Mouse (Mus musculus): ENCODE measurements at regions not wholly inside any gene's neighbourhood (a gene's known extent, or its start where the extent isn't known, plus 50 kb on each side); places are given as distances from the start of the nearest gene placed in this dataset.

GRCm38 (mm10) chr19:59709180-59709579, 234.3 kb downstream of the Rab11fip2 start:
- no peak for DNase-seq (ENCODE audit: low spot score in 2 of 2)
- intact Hi-C loops (cut with DNase I) = no loop called here

DNA sequence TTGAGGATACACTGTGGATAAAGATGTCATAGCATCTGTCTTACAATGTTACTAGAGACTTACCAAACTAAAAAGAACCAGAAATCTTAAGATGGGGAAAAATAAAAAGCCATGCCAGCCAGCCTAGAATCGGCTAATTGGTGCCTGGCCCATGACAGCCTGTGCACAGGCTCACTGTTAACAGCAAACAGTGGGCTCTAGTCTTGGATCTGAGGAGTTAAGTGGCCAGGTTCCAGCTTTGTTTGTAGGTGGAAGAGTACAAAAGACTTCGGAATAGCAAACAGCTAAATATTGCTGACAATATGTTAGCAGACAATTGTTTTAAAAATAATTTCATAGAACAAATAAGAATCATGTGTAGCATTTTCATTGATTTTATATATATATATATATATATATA, 228.4 kb downstream of the Rab11fip2 start:
- DNase-seq (ENCODE audit: low spot score in 2 of 2) = no peak
- intact Hi-C loops (cut with DNase I) = no loop called here

DNA sequence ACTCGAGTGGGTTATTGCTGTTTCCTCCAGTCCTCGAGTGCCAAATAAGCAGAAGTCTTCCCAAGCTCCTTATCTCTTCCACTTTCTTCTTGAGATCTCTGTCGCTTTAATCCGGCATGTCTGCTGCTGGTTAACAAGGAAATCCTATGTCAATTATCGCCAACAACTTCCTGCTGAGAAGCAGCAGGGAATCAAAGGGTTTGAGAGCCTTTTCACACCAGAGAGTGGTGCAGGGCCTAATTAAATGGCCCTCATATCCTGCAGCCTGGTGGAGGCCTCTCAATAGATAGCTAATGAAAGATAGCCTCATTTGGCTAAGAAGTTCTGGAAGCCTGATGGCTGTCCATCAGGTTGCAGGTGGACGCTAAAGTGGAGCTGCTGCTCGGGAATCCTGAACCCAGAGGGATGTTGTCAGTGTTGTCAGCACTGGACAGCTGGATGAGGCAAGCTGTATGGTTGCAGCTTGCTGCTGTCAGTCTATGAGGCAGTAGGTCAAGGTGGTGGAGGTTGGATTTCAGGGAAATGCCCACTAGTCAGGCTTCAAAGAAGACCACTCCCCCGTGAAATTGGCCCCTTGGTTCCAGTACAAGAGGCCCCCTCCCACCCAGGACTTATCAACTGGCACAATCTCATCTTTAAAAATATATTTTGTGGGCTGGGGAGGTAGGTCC, 225.5 kb downstream of the Rab11fip2 start:
- intact Hi-C loops (cut with DNase I) = no loop called here
- no peak for DNase-seq (ENCODE audit: low spot score in 2 of 2)

DNA sequence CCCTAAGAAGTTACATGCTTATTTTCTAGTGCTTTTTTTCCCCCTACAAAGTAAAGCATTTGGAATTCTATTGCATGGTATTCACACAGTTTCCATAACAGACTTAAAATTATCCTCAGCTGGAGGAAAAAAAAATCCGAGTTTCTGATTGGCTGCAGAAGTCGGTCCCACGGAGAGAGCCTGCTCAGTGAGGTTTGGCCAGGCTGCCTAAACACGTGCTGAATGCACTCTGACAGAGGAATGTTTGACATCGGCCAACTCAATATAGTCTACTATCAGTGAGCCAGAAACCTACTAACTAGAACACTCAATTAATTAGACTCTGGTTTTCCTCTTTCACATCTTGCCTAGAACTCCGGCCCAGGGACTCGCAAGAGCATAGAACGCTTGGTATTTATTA, 204.9 kb downstream of the Rab11fip2 start:
- intact Hi-C loops (cut with DNase I) = no loop called here
- no peak for DNase-seq (ENCODE audit: low spot score in 2 of 2)

DNA sequence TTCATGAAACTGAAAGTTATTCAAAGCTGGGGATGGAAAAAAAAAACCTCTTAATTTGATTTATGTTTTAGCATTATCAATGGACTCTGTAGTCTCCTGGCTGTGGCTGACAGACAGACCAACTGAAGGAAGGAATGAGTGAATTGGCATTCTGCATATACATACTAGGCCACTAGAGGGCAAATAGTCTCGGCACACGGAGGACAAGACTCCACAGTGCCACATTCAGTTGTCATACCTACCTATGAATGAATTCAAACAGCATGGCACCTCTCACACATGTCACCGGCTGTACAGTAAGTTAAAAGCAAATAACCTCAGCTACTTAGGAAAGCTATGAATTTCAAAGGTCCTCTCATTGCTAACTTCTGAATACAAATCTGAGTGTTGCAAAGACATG, 200.5 kb downstream of the Rab11fip2 start:
- intact Hi-C loops (cut with DNase I) = loop anchor here (2.0 kb wide), 1 partner anchor 400 kb away; no protein-coding TSS in a partner anchor
- peak in 1 of 2 experiments; percentile 4 for DNase-seq (ENCODE audit: low spot score in 2 of 2)

DNA sequence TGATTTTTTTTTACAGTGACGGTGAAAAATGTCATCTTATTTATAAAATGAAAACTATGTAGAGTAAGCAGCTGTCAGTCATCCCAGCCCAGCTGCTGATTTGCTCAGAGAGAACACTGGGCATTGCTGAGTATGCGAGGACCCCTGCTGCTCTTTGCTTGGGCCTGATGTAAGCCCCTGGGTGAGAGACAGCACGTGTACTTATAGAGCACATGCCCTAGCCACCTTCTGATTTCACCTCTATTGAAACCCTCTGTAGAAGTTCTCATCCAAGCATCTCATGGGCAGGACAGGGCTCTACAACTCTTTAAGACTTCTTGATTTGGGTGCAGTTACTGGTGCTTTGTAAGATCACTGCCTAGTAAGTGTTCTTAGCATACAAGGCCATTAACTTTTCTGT, 182.2 kb downstream of the Rab11fip2 start:
- intact Hi-C loops (cut with DNase I) = no loop called here
- DNase-seq (ENCODE audit: low spot score in 2 of 2) = no peak

GRCm38 (mm10) chr19:59784401-59785046, 158.9 kb downstream of the Rab11fip2 start:
- intact Hi-C loops (cut with DNase I) = no loop called here
- no peak for DNase-seq (ENCODE audit: low spot score in 2 of 2)

DNA sequence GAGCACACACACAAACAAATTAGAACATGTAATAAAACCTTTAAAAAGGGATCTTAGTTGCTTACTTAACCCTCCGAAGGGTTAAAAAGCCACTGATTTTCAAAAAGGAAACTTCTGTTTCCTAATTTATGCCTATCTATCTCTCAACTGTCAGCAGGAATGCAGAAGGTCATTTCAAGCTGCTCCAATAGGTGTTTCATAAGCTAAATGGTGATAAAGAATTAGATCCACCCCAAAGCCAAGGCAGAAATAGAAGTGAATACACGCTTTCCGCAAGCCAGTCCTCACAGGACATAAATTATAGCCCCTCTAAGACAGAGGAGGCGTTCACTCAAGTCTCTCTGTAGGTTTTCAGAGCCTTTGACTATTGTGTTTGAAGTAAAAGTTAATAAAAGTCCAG, 112.2 kb downstream of the Rab11fip2 start:
- DNase-seq (ENCODE audit: low spot score in 2 of 2) = no peak
- intact Hi-C loops (cut with DNase I) = no loop called here

DNA sequence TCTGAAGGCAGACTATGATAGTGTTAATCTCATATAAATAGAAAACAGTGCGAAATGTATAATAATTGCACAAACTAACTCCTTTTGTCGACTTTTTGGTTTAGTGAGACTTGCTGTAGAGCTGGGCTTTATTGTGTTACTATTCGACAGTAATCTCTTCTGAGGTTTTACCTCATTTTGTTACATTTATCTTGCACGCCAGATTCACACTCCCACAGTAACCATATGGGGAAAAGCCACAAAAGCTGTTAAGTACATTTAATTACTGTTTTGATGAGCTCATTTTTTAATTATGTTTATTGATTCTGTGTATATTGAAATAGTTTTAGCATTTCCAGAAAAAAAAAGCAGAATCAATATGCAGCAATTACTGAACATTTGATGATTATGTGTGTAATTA, 106.3 kb downstream of the Rab11fip2 start:
- no peak for DNase-seq (ENCODE audit: low spot score in 2 of 2)
- intact Hi-C loops (cut with DNase I) = no loop called here

DNA sequence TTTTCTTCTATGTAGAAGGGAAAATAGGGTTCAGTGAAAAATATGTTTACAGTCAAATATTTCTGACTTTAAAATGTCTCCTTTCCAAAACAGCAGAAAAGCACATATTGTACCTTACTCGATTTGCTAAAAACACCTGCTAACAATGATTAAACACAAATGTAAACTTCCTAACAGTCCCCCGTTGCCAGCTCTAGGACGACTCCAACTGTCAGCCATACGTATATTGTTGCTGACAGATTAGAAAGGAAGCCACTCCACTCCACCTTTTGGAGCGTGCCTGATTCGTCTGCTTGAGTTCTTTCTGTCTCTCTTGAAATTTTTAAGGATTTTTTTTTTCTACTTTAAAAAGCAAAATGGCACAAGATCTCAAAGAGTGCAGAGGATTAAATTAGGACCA, 105.8 kb downstream of the Rab11fip2 start:
- intact Hi-C loops (cut with DNase I) = no loop called here
- DNase-seq (ENCODE audit: low spot score in 2 of 2) = no peak

GRCm38 (mm10) chr19:59844270-59844669, 99.2 kb downstream of the Rab11fip2 start:
- intact Hi-C loops (cut with DNase I) = no loop called here

DNA sequence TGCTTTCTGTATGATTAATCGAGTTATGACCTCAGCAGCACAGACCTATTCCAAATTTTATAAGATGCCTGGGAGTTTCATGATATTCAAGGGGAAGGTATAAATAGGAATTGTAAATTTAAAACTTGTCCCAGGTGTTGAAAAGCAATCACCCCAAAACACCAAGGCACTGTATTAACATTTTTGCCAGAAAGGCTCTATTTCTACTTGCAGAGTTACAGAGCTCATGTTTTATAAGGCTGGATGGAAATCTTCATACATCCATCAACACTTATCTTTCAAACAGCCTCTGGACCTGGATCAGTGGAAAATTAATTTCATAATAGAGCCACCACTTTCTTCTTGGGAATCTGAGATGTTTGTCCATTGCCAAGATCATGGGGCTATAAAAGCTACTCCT, 96.6 kb downstream of the Rab11fip2 start:
- intact Hi-C loops (cut with DNase I) = no loop called here
- no peak for DNase-seq (ENCODE audit: low spot score in 2 of 2)

More at GRCm38 (mm10) chr19:59844270-59844669, 99.2 kb downstream of the Rab11fip2 start:
- no peak for DNase-seq (ENCODE audit: low spot score in 2 of 2)

DNA sequence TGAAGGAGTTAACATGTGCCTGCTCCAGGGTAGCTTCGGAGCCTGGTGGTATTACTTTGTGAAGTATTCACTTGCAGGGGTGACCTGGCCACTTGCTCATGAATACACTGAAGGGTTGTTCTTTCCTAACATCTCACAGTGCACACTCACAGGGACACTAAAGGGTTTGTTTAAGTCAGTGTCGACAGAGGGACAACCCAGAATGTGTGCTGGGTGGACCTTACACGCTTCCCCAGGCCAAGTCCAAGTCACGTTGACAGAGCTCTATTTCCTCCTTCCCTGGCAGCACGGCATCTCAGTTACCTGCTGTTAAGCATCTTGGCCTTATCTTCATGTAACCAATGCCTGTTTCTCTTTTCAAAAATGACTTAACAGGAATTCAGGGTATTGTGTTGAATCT, 92.8 kb downstream of the Rab11fip2 start:
- intact Hi-C loops (cut with DNase I) = no loop called here
- DNase-seq (ENCODE audit: low spot score in 2 of 2) = no peak

- intact Hi-C loops (cut with DNase I) = no loop called here
- DNase-seq (ENCODE audit: low spot score in 2 of 2) = no peak
These were observed 91.3 kb downstream of the Rab11fip2 start for GRCm38 (mm10) chr19:59852011-59852738.

Data from left cerebral cortex, postnatal 36 days (tissue).